Mouse (Mus musculus) right cerebral cortex, adult 18-20 months (tissue): Measurements from ENCODE around the gene Olfr135.

Experiments used
- DNase-seq: peaks from one replicate; pipeline ENCODE4 v3.0.0; 2022; ENCODE audit warnings: mixed read lengths

Olfr135 gene

GRCm38 (mm10) chr17:38204035-38204434 lies at the start of gene Olfr135:
Gene Olfr135, plus strand, starts transcription at chr17:38204335.
- DNase-seq = no peak

- DNase-seq = no peak
Observed at GRCm38 (mm10) chr17:38171088-38171487, 33.0 kb upstream of the Olfr135 start, which contains the start of gene Olfr134. Gene Olfr134, plus strand, starts transcription at chr17:38171388.
